Mouse (Mus musculus) Patski (cell line): ENCODE results near the gene Sppl2a. TPM values are rescaled to one million over a fixed set of nuclear protein-coding genes. Genes with fewer than 3 reads are reported as not detected.

ENCODE experiments used
- ATAC-seq: fragments of 100-300 bp; one replicate; pipeline ENCODE4 v1.8.0; 2021
- CTCF ChIA-PET: fragments of 350-600 bp; sonication (Branson Sonifier 250); formaldehyde crosslinking; loops from one replicate; lab custom pipeline; 2022; ENCODE audit warnings: inconsistent platforms; lab: Charles Lee
- POLR2A ChIA-PET: fragments of 350-600 bp; sonication (Branson Sonifier 250); formaldehyde crosslinking; loops from one replicate; lab custom pipeline; 2022; ENCODE audit warnings: antibody characterized with exemption, inconsistent platforms; lab: Charles Lee
- DNase-seq: peaks from one replicate; pipeline ENCODE4 v3.0.0-alpha.2; 2011; ENCODE audit warnings: low read depth, low spot score
- H3K27me3 ChIP-seq: fragments of 371-371 bp; one replicate; pipeline ENCODE4 v1.5.1; 2021
- CTCF ChIP-seq: fragments of 100-300 bp; IDR thresholded peaks from one replicate; pipeline ENCODE4 v1.5.1; 2021
- in situ Hi-C: fragments of 300-500 bp; cut with MboI; formaldehyde crosslinking; loops from 3 replicates; pipeline ENCODE4 v1.11.1; 2018; ENCODE audit warnings: low pct_unique_long_range_greater_than_20kb, mixed read lengths
- polyA plus RNA-seq: library from polyadenylated mRNA; unstranded; gene quantifications from one replicate; pipeline ENCODE4 v1.2.3, GENCODE M21; 2021

Gene Sppl2a
- polyA plus RNA-seq, 1 experiment from 2014 or later, result 106 TPM

DNA sequence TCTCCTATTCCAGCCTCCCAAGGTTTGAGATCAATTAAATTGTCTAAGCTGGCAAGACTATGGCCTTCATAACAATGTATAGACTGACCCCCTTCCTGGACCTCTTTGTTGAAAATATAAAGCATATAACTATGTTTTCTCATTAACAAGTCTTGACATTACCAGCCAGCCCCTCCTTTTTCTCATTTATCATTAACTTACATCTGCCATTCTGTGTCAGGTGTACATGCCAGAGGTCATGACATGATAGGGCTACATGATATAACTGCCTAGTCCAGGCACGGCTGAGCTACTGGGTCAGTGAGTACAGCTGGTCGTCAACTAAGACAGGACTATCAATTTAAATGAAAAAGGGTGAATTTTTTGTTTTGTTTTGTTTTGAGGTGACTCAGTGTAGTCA lies 10.2 kb upstream of the Sppl2a start:
- POLR2A ChIA-PET, result no interaction called here
- in situ Hi-C loops, result no loop called here
- H3K27me3 ChIP-seq, result no peaks in the 10 kb centered on the region
- no peak for DNase-seq
- CTCF ChIA-PET, result interaction anchor here (1.1 kb wide), 1 partner anchor 9 kb away, joined by 4 read pairs; no protein-coding TSS in a partner anchor
- ATAC-seq, result no peak
- no peak for TF ChIP-seq CTCF

- no peak for ATAC-seq
- CTCF ChIA-PET, result no interaction called here
- POLR2A ChIA-PET, result no interaction called here
- in situ Hi-C loops, result no loop called here
- no peak for DNase-seq
- no peaks in the 10 kb centered on the region for H3K27me3 ChIP-seq
- TF ChIP-seq CTCF, result no peak
Measured at GRCm38 (mm10) chr2:126940314-126940866, 7.4 kb upstream of the Sppl2a start.

DNA sequence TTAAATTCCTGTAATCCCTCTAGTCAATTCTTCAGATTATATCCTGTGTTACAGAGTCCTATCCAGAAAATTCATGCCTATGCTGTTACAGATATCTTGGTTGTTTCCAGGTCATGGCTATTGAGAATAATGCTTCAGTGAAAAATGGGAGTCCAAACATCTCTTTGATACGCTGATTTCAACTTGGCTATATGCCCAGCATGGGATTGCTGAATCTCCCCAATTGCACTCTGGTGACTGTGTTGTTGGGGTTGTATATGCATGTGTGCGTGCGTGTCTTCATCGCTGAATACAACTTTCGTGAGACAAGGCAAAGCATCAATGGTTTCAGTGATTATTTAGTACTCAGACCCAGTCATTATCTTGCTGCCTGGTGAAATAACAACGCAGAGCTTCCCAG lies 5.0 kb upstream of the Sppl2a start:
- in situ Hi-C loops, result no loop called here
- ATAC-seq (no peak), DNase-seq (no peak)
- ChIA-PET CTCF (no interaction called here), POLR2A (no interaction called here)
- TF ChIP-seq CTCF, result no peak
- no peaks in the 10 kb centered on the region for H3K27me3 ChIP-seq

- DNase-seq (no peak), ATAC-seq (no peak)
- in situ Hi-C loops, result loop anchor here (5.0 kb wide), 1 partner anchor 63 kb away; no protein-coding TSS in a partner anchor
- ChIA-PET CTCF (interaction anchor here (1.0 to 2.3 kb wide), 7 partner anchors 9 to 63 kb away, joined by 3 to 7 read pairs (median 4); no protein-coding TSS in a partner anchor), POLR2A (interaction anchor here (1.1 to 1.6 kb wide), 2 partner anchors 13 to 90 kb away, joined by 3 to 6 read pairs; no protein-coding TSS in a partner anchor)
- no peak for TF ChIP-seq CTCF
- H3K27me3 ChIP-seq, result no peaks in the 10 kb centered on the region
Measured at GRCm38 (mm10) chr2:126933921-126934320, 886 bp upstream of the Sppl2a start.

DNA sequence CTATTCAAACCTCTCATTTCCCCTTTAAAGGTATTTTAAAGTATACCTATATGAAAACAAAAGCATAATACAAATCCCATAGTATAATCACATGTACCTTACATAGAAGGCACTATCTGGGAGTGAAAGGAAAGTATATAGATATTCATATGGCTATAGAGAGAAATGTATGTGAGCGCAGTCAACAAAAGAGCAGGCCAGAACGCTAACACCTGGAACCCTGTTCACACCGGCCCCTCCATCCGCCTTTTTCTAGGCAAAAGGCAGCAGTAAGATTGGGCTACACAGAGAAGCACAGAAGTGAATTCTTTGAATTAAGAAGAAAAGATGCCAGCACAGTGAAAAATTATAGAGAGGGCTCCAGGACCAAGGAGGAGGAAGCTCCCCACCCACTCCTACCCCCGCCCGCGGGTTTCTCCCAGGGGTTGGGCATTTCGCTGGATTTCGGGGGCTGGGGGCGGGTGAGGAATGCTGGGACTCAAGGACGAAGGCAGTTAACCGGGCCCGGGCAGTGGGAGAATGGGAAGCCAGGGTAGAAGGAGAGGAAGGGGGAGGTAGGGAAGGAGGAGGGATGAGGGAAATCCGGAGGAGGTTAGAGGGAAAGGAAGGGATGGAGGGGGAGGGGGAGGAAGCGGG lies 656 bp downstream of the Sppl2a start:
- no peaks in the 10 kb centered on the region for H3K27me3 ChIP-seq
- ATAC-seq (no peak), DNase-seq (no peak)
- in situ Hi-C loops, result loop anchor here (5.0 kb wide), 1 partner anchor 65 kb away; no protein-coding TSS in a partner anchor
- no peak for TF ChIP-seq CTCF
- ChIA-PET POLR2A (interaction anchor here (0.9 kb wide), 1 partner anchor 27 kb away, joined by 5 read pairs; no protein-coding TSS in a partner anchor), CTCF (interaction anchor here (1.0 to 2.6 kb wide), 5 partner anchors 12 to 61 kb away, joined by 3 to 9 read pairs (median 5); no protein-coding TSS in a partner anchor)

DNA sequence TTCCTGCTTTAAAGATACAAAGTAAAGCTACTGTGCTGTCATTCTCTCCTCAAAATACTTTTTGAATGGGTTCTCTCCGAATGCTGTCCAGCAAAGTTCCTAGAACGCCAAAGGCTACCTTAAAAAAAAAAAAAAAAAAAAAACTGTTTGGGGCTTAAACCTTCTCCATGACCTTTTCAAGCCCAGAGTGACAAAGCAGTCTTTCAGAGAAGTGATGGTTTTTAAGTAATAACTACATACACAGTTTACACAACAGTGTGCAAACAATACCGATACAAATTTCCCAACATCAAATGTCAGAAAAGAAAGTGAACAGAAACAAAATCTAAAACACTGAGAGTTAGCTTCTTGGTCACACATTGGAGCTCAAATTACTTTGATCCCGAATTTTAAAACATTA lies 1.3 kb downstream of the Sppl2a start:
- ChIA-PET POLR2A (interaction anchor here (0.7 kb wide), 1 partner anchor 66 kb away, joined by 4 read pairs; no protein-coding TSS in a partner anchor), CTCF (interaction anchor here (1.3 to 2.6 kb wide), 3 partner anchors 11 to 53 kb away, joined by 3 to 9 read pairs (median 5); no protein-coding TSS in a partner anchor)
- no peak for TF ChIP-seq CTCF
- in situ Hi-C loops, result loop anchor here (5.0 kb wide), 1 partner anchor 66 kb away; no protein-coding TSS in a partner anchor
- H3K27me3 ChIP-seq, result no peaks in the 10 kb centered on the region
- ATAC-seq (no peak), DNase-seq (no peak)

DNA sequence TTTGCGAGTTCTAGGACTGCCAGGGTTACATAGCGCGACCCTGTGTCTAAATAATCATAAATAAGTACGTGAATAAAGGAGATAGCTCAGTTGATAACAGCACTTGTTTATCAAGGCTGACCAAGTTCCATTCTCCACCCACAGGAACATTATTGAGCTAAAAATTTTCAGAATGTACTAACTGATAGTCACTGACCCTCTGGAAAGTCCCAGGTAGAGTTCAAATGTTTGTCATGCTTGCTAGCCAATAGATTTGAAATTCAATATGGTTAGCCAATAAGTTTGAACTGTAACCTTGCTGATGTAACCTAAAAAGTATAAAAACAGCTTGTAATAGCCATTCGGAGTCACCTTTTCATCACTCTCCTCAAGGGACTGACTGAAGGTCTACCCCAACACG lies 4.4 kb downstream of the Sppl2a start:
- no peaks in the 10 kb centered on the region for H3K27me3 ChIP-seq
- in situ Hi-C loops, result no loop called here
- ATAC-seq, result no peak
- ChIA-PET POLR2A (no interaction called here), CTCF (no interaction called here)
- TF ChIP-seq CTCF, result no peak
- DNase-seq, result no peak

GRCm38 (mm10) chr2:126920358-126921060 lies 12.5 kb downstream of the Sppl2a start:
- CTCF ChIA-PET, result interaction anchor here (1.4 kb wide), 1 partner anchor 11 kb away, joined by 5 read pairs; no protein-coding TSS in a partner anchor
- in situ Hi-C loops, result no loop called here

GRCm38 (mm10) chr2:126916236-126916635 lies 16.8 kb downstream of the Sppl2a start:
- TF ChIP-seq CTCF, result no peak
- no peak for DNase-seq
- POLR2A ChIA-PET, result no interaction called here
- H3K27me3 ChIP-seq, result no peaks in the 10 kb centered on the region
- ATAC-seq, result no peak
- CTCF ChIA-PET, result interaction anchor here (1.5 kb wide), 1 partner anchor 68 kb away, joined by 4 read pairs; no protein-coding TSS in a partner anchor
- in situ Hi-C loops, result no loop called here

More at GRCm38 (mm10) chr2:126920358-126921060, 12.5 kb downstream of the Sppl2a start:
- no peak for TF ChIP-seq CTCF
- ATAC-seq (no peak), DNase-seq (no peak)
- POLR2A ChIA-PET, result no interaction called here
- H3K27me3 ChIP-seq, result no peaks in the 10 kb centered on the region

DNA sequence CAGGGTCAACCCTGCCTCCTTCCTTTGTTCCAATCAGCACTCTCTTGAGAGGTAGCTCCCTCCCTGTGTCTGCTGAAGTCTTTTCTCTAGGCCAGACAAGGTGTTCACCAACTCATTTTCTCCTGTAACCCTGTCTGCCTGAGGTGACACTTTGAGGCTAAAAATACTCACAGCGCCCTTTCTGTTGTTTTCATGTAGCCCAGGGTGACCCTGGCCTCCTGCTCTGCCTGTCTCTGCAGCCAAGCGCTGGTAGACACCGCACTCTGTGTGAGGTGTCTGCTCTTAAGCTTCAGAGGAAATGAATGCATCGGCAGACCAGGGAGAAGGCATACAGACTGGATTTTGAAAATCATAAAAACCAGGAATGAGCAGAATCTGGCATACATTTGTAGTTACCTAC lies 18.9 kb downstream of the Sppl2a start:
- no peaks in the 10 kb centered on the region for H3K27me3 ChIP-seq
- ChIA-PET POLR2A (no interaction called here), CTCF (no interaction called here)
- ATAC-seq (no peak), DNase-seq (no peak)
- in situ Hi-C loops, result no loop called here
- no peak for TF ChIP-seq CTCF
